Mouse (Mus musculus): ENCODE results near the gene Pkp1.

DNA sequence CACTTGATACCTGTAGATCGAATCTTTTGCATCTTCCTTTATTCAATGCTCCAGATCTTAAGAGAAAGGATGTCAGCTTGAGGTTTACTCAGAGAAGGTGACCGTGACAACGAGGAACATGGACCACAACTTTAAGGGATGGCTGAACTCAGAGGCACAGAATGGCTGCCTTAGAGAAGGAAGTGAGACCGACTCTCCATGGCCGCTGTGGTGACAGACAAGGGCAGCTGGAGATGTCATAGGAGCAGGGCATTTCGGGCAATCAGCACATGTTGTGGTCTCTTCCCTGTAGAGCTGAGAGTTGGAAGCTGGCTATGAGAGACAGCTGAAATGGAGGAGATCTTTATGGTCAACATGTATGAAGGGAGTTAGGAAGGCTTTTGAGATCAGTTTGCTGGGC is 54.2 kb downstream of the Pkp1 start:
- TF ChIP-seq CTCF (IDR thresholded peaks at IDR 0.05; ENCODE audit: borderline replicate concordance, insufficient read depth, low read length) (no peak), POLR2A (IDR thresholded peaks at IDR 0.05; ENCODE audit: low read depth, low read length) (no peak)
